Mouse (Mus musculus) ovary, postnatal 10 days (tissue): ENCODE data around the gene Syce3.

Experiments used
- DNase-seq: peaks from one replicate; pipeline ENCODE4 v3.0.0; 2022; ENCODE audit warnings: low spot score

The Syce3 gene

DNA sequence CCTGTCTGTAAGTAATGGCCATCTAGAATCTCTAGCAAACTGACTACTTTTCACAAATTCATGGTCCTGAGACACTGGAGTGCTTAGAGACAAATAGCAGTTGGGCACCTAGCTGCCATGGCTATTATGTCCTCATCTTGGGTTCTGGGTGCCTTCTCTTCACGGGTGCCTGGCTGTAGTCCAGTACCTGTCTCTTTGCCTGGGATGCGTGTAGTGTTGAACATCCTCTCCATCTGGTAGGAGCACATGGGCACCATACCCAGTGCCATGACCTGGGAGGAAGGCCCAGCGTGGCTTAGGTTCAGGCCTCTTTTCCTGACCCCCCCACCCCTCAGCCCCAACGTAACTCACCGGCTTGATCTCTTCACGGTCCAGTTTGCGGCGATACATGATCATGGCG, 11.6 kb upstream of the Syce3 start:
- DNase-seq = no peak

DNA sequence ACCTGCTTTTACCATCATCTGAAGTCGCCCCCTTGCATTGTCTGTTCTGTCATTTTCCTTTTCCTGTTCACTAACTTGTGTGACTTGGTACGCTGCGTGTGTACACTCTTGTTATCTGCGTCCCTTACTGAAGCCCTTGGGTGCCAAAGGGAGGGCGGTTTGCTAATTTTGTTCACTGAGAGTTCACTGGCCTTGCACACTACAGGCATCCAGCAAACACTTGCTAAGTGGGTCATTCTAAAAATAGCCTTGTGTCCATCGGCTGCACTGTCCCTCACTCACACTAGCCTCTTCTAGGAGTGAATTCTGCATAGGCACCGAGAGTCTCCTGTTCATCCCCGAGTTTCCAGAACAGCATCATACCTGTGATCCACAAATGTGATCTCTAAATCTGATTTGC, 5.0 kb upstream of the Syce3 start:
- no peak for DNase-seq

DNA sequence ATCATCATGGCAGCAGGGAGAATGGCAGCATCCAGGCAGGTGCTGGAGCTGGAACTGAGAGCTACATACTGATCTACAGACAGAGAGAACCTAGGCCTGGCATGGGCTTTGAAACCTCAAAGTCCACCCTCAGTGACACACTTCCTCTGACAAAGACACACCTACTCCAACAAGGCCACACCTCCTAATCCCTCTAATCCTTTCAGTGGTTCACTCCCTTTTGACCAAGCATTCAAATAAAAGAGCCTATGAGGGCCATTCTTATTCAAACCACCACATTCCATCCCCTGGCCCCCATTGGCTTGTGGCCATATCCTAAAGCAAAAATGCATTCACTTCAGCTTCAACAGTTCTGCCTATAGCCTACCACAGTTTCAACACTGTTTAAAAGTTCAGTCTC, 3.6 kb downstream of the Syce3 start:
- no peak for DNase-seq

- DNase-seq = no peak
Observed at GRCm38 (mm10) chr15:89404831-89405623, 5.3 kb downstream of the Syce3 start.

- no peak for DNase-seq
Observed at GRCm38 (mm10) chr15:89402471-89402870, 7.8 kb downstream of the Syce3 start.

GRCm38 (mm10) chr15:89399716-89400115, 10.6 kb downstream of the Syce3 start:
- DNase-seq = no peak

DNA sequence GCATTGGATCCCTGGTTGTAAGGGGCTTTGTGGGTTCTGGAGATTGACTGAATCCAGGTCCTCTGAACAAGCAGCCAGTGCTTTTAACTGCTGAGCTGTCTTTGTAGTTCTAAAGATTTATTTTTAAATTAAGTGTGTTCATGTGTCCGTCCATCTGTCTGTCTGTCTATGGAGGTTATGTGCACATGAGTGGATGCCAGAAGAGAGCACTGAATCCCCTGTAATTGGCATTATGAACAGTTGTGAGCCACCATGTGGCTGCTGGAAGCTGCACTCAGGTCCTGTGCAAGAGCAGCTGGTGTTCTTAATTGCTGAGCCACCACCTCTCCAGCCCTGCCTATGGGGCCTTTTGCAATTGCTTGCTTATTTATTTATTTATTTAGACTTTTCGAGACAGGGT, 12.2 kb downstream of the Syce3 start:
- DNase-seq = no peak

GRCm38 (mm10) chr15:89396883-89397282, 13.4 kb downstream of the Syce3 start:
- DNase-seq = no peak

DNA sequence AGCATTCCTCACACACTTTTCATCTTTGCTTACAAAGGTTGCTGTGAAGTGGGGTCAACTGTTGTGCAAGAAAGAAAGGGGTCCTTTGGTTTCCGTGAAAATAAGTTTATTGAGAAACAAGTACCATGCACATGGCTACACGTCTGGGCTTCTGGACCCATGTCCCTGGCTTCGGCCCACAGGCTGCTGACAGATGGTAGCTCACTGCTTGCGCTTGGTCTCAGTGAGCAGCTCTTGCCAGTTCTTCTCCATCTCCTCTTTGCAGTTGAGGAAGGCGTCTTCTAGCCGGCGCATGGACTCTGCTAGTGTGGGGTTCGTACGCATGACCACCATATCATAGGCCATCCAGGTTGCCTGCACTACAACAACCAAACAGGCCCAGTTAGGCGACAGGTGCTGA, 20.2 kb downstream of the Syce3 start:
- no peak for DNase-seq

- no peak for DNase-seq
Observed at GRCm38 (mm10) chr15:89387127-89387526, 23.2 kb downstream of the Syce3 start.

DNA sequence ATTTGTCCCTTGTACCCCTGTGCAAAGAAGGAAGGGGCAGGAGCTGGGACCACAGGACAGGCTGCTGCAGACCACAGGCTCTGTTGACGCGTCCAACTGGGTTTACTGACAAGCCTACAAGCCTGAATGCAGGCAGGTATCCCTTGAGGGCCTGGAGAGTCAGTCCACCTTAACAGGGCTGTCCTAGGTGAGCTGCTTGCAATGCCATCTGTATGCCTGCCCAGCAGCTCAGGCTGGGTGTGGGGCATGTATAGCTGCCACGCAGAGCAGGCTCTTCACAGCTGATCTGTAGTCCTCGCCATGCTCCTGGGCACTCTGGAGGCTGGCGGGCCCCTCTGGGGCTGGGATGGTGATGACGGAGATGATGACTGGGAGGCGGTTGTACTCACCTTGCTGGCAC, 25.7 kb downstream of the Syce3 start, which contains the start of gene Klhdc7b:
TSS of gene Klhdc7b (plus strand) at position 301 of the 400 bp plus-strand sequence.
- DNase-seq = no peak

GRCm38 (mm10) chr15:89379429-89379828, 30.9 kb downstream of the Syce3 start:
- no peak for DNase-seq

GRCm38 (mm10) chr15:89378831-89379401, 31.4 kb downstream of the Syce3 start, which contains the start of gene Odf3b:
Gene Odf3b (minus strand): TSS chr15:89379282.
- no peak for DNase-seq

DNA sequence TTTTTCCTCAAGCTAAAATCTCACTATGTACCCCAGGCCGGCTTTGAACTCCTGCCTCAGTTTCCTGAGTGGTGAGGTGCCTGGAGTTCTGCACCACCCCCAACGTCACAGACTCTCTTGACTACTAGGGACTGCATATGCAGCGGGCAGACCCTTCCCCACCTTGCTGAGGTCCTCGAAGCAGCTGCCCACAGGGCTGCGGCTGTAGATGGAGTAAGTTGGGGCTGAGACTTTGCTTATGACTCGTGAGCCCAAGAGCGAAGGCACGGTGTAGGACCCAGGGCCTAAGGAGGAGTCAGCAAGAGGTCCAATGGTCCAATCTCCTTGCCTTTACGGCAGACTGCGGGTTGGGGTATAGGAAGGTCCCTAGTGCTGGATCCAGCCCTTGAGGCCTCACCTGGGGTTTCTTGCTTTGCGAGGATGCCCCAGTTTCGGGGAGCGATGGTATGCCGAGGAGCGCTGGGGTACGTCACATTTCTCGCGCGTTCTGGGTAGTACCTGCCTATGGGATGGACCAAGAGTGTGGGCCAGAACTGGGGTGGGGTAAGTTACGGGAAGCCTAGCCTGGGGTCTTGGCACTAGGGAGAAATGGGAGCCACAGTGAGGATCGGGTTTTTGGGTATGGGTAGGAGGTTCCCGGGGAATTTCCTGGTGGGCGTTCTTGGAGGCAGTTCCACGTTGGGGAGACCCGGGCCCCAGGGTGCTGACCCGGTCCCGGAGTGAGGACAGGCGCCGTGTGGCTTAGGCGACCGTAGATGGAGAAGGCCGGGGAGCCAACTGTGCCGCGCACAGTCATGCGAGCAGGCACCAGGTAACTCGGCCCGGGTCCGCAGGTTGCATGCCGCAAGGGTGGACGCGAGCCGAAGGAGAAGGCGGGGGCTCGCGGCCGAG, 32.1 kb downstream of the Syce3 start:
- no peak for DNase-seq

GRCm38 (mm10) chr15:89377362-89377761, 32.9 kb downstream of the Syce3 start:
- DNase-seq = no peak

GRCm38 (mm10) chr15:89376957-89377356, 33.3 kb downstream of the Syce3 start, which contains the start of gene Tymp:
Gene Tymp (minus strand): TSS chr15:89377039.
- no peak for DNase-seq

GRCm38 (mm10) chr15:89376040-89376439, 34.3 kb downstream of the Syce3 start:
- no peak for DNase-seq

GRCm38 (mm10) chr15:89374801-89375534, 35.3 kb downstream of the Syce3 start:
- no peak for DNase-seq

DNA sequence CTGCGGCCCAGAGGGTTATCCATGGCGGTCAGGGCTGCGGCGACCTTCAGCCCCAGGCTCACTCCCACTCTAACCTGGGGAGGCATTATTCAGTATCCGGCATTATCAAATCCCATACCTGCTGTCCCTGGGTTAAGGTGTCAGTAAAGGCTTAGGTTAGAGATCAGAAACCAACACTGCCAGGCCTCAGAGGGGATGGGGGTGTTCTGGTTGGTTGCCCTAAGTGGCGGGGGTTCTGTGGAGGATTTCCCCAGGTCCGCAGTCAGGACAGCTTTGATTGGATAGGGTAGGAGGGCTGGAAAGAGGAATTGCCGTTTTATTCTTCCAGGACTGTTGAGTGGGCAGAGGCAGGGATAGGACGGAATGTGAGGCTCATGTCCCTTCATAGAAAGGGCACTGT, 36.0 kb downstream of the Syce3 start:
- no peak for DNase-seq

- peak; percentile 92 for DNase-seq
Observed at GRCm38 (mm10) chr15:89373762-89374248, 36.5 kb downstream of the Syce3 start, which contains the start of gene Sco2. Gene Sco2 (minus strand): TSS chr15:89373846.

- peak; percentile 67 for DNase-seq
Observed at GRCm38 (mm10) chr15:89373027-89373761, 37.1 kb downstream of the Syce3 start.
